Mouse (Mus musculus) heart, adult 2 months (tissue): ENCODE results near the gene Senp6. TPM values are rescaled to one million over a fixed set of nuclear protein-coding genes. Genes with fewer than 3 reads are reported as not detected.

Source experiments
- DNase-seq, 2 experiments: peaks; one replicate each; pipeline ENCODE4 v3.0.0; 2021
- H3K27ac ChIP-seq: fragments of 200-600 bp; 2 replicates; pipeline ENCODE4 v1.8.1; 2022
- H3K27me3 ChIP-seq: fragments of 200-500 bp; 2 replicates; pipeline ENCODE4 v1.6.1; 2012; ENCODE audit warnings: mild to moderate bottlenecking, low read length, inconsistent platforms, mixed read lengths; ENCODE audit not compliant: control insufficient read depth, insufficient read depth
- H3K36me3 ChIP-seq: fragments of 200-500 bp; 2 replicates; pipeline ENCODE4 v1.6.1; 2012; ENCODE audit warnings: low read length, inconsistent platforms; ENCODE audit not compliant: control insufficient read depth, insufficient read depth
- H3K4me1 ChIP-seq: fragments of 200-500 bp; 2 replicates; pipeline ENCODE4 v1.6.1; 2011; ENCODE audit warnings: low read length; ENCODE audit not compliant: control insufficient read depth, insufficient read depth
- H3K4me3 ChIP-seq: fragments of 200-600 bp; 2 replicates; pipeline ENCODE4 v1.8.1; 2022
- H3K79me2 ChIP-seq: fragments of 200-500 bp; replicated peaks from 2 replicates; pipeline ENCODE4 v1.6.1; 2012; ENCODE audit warnings: mild to moderate bottlenecking, inconsistent platforms, low read length, moderate library complexity, mixed read lengths; ENCODE audit not compliant: control insufficient read depth, insufficient read depth
- H3K9ac ChIP-seq: fragments of 200-500 bp; 2 replicates; pipeline ENCODE4 v1.6.1; 2012; ENCODE audit warnings: low read depth, mild to moderate bottlenecking, control low read depth, inconsistent platforms, low read length, mixed read lengths
- CTCF ChIP-seq: fragments of 200-600 bp; IDR thresholded peaks from 2 replicates; pipeline ENCODE4 v1.8.1; 2022; ENCODE audit warnings: antibody characterized with exemption, mild to moderate bottlenecking, moderate library complexity
- EP300 ChIP-seq: fragments of 200-500 bp; IDR thresholded peaks from 2 replicates; pipeline ENCODE4 v1.6.1; 2011; ENCODE audit warnings: low read depth, low read length, control low read depth; ENCODE audit not compliant: insufficient read depth
- POLR2A ChIP-seq: fragments of 200-500 bp; IDR thresholded peaks from 2 replicates; pipeline ENCODE4 v1.6.1; 2011; ENCODE audit warnings: mild to moderate bottlenecking, low read depth, low read length, control low read depth; ENCODE audit not compliant: insufficient read depth
- WGBS: fragments of 180-500 bp; shearing (Covaris S2); methylation state at CpG from one replicate; pipeline ENCODE4 v1.1.7; 2018; 5-methylcytosine and 5-hydroxymethylcytosine counted together
- intact Hi-C: fragments of 180-260 bp; cut with DNase I; formaldehyde crosslinking; loops from one replicate; pipeline ENCODE4 v1.15.1; 2025
- polyA plus RNA-seq: library from polyadenylated mRNA; depleted of rRNA; stranded (reverse); fragments of >200 nt; gene quantifications from 2 replicates; pipeline ENCODE4 v1.2.3, GENCODE M21; 2012
- total RNA-seq, 2 experiments: library from RNA; stranded (reverse); gene quantifications; 2 replicates each; pipeline ENCODE4 v1.2.3; 2021

The Senp6 gene
- total and polyA plus RNA-seq, 3 experiments = 9.6 to 72.7 (median 62.5) TPM

DNA sequence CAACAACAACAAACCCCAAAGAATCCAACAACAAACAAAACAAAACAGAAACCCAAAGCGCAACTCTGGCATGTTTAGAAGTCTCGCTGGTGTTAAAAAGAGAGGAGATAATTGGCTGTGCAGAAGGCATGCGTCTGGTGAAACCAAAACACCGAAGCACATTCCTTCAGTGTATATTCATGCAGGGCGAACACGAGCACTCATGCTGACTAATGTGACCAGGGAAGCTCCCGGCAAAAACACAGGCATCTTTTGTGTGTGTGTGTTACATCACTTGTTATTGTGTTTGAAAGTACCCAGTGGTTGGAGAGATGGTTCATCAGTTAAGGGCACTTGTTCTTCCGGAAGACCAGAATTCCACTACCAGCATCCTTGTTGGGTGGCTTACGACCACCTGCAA lies 102.8 kb downstream of the Senp6 start:
- Histone ChIP-seq H3K79me2 (peaks cover 7% of the 10 kb centered on the region), H3K4me1 (peaks cover 4% of the 10 kb centered on the region; the same call in 1 of the 2 replicates), H3K27me3 (no peaks in the 10 kb centered on the region), H3K27ac (no peak overlapping the region), H3K9ac (no peak overlapping the region), H3K36me3 (peaks cover 2% of the 10 kb centered on the region), H3K4me3 (no peak overlapping the region)
- intact Hi-C loops = loop anchor here (5.0 to 10.0 kb wide), 2 partner anchors 68 to 205 kb away; no protein-coding TSS in a partner anchor
- no peak for DNase-seq
- 78% methylated on average over 9 of the region's 9 CpGs for WGBS
- TF ChIP-seq POLR2A = no peak
- no peak for TF ChIP-seq EP300
- no peak for TF ChIP-seq CTCF

GRCm38 (mm10) chr9:80171241-80171640 lies 104.5 kb downstream of the Senp6 start:
- Histone ChIP-seq H3K4me3 (no peak overlapping the region), H3K4me1 (peaks cover 3% of the 10 kb centered on the region; the same call in 1 of the 2 replicates), H3K27ac (no peak overlapping the region), H3K27me3 (no peaks in the 10 kb centered on the region), H3K9ac (no peak overlapping the region), H3K79me2 (peaks cover 7% of the 10 kb centered on the region), H3K36me3 (peaks cover 3% of the 10 kb centered on the region)
- intact Hi-C loops = loop anchor here (5.0 kb wide), 1 partner anchor 41 kb away; no protein-coding TSS in a partner anchor
- no peak for DNase-seq
- TF ChIP-seq POLR2A (no peak), CTCF (no peak), EP300 (no peak)

DNA sequence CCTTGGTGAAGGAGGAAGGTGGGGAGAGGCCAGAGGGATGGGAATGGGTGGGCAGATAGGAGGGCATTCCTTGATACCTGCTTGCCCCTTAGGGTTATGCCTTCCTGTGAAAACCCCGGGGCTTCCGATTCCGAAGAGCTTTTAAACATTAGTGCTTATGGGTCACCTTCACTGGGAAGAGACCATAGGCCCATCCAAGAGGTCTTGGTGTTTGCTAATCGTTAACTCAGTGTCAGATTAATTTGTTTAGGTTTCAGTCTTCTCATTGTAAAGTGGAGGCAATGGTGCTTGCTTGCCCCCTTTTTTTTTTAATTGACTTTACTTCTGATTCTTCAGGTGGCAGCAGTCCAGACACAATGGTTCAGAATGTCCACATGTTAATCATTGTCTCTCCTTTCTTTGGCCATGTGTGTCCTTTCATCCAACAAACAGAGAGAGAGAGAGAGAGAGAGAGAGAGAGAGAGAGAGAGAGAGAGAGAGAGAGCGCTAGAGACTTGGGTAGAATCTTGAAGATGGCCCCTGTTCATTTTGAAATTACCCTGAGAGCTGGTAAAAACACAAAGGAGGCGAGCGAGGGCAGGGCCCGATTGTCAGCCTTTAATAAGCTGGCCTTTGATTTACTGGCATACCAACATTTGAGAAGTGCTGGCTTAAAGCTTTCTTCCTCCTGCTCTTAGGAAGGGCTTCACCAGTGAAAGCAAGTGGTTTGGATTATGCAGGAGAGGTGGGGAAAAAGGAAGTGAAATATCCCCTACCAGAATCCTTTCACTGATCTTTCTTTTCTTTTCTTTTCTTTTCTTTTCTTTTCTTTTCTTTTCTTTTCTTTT lies 105.9 kb downstream of the Senp6 start:
- DNase-seq = no peak
- 80% methylated on average over 8 of the region's 8 CpGs for WGBS
- Histone ChIP-seq H3K27ac (peak overlapping the region; percentile 33; the same call in 1 of the 2 replicates), H3K4me1 (peaks cover 7% of the 10 kb centered on the region), H3K79me2 (peaks cover 7% of the 10 kb centered on the region), H3K4me3 (no peak overlapping the region), H3K9ac (no peak overlapping the region), H3K36me3 (peaks cover 3% of the 10 kb centered on the region), H3K27me3 (no peaks in the 10 kb centered on the region)
- intact Hi-C loops = loop anchor here (5.0 kb wide), 1 partner anchor 40 kb away; no protein-coding TSS in a partner anchor
- TF ChIP-seq POLR2A (no peak), CTCF (no peak), EP300 (no peak)

GRCm38 (mm10) chr9:80173629-80174028 lies 106.9 kb downstream of the Senp6 start:
- Histone ChIP-seq H3K79me2 (peaks cover 7% of the 10 kb centered on the region), H3K4me1 (peaks cover 7% of the 10 kb centered on the region), H3K27me3 (no peaks in the 10 kb centered on the region), H3K9ac (no peak overlapping the region), H3K36me3 (peaks cover 3% of the 10 kb centered on the region), H3K27ac (peak overlapping the region; percentile 63), H3K4me3 (no peak overlapping the region)
- intact Hi-C loops = loop anchor here (5.0 kb wide), 1 partner anchor 39 kb away; no protein-coding TSS in a partner anchor
- DNase-seq = peak; percentile 72
- whole genome bisulfite sequencing = 35% methylated on average over 9 of the region's 9 CpGs
- TF ChIP-seq EP300 (no peak), POLR2A (no peak), CTCF (no peak)

DNA sequence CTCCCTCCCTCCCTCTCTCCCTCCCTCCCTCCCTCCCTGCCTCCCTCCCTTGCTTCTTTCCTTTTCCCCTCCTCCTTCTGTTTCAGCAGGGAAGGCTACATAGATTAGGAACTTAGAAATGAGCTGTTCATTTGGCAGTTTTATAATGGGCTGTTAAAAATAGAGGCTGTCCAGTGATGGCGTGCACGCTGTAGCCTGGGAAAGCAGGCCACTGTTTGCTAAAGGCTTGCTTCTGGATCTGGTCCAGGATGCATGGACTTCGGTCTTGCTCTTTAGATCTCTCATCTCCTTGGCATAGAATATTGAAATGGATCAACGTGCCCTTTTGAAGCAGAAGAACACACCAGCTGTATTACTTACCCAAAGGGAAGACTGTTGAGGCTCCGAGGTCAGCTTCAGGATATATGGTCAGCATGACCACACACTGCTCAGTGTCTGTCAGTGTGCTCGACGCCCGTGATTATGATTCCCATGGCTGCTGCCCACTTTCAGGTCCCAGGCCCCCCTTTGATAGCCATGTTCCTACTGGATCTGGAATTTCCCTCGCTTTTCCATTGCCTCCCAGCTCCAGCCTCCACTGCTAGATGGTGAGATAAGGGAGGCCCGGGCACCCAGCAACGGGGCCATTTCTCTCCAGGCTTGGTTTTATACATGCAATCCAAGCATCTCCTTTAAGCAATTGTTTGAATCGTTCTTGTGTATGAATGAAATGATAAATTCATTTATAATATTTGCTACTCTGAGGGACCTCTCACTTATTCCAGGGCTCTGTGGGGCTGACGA lies 110.2 kb downstream of the Senp6 start:
- peaks cover 10% of the 10 kb centered on the region for H3K4me1 ChIP-seq
- H3K27ac ChIP-seq = no peak overlapping the region; the same call in 1 of the 2 replicates
- peak in 1 of 2 experiments; percentile 26 for DNase-seq
- intact Hi-C loops = no loop called here
- peaks cover 3% of the 10 kb centered on the region; the same call in 1 of the 2 replicates for H3K36me3 ChIP-seq
- peaks cover 6% of the 10 kb centered on the region for H3K79me2 ChIP-seq
- H3K27me3 ChIP-seq = no peaks in the 10 kb centered on the region
- no peak overlapping the region for H3K4me3 ChIP-seq
- H3K9ac ChIP-seq = no peak overlapping the region
- WGBS = 37% methylated on average over 13 of the region's 13 CpGs
- TF ChIP-seq CTCF (no peak), POLR2A (no peak), EP300 (no peak)
